Mouse (Mus musculus): ENCODE measurements around the gene Camsap3.

Gene Camsap3

DNA sequence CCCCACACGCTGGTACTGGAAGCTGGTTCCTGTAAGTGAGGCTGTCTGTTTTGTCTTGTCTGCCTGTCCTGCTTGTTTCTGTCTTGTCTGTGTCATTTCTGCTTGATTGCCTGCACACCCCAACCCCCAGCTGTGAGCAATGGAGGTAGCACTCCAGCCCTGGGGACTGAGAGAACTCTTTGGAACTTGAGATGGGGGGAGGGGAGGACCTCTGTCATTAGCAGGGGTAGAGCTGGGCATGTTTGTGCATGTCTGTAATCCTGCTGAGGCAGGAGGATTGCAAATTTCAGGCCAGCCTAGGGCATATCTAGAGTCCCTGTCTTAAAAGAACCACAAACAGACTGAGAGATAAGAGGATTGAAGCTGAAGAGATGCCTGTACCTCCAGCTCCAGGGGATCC lies 12.1 kb downstream of the Camsap3 start:
- ATAC-seq (ENCODE audit: insufficient number of reproducible peaks, low FRiP score, low TSS enrichment): no peak

DNA sequence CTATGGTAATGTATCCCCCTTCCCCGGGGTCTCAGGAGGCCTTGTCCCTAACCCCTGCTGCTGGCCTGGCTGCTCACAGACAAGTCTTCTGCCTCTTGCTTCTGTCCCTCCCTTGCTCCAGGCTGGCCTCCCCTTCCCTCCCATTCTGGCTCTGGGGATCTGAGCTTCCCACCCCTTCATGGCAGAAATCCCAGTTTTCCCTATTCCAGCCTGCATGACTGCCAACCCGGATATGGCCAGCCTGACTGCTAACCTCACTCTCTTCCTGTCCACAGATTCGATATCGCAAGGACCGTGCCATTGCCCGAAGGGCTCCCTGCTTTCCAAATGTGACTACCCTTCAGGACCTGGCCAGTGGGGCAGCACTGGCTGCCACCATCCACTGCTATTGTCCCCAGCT lies 13.3 kb downstream of the Camsap3 start:
- ATAC-seq (ENCODE audit: insufficient number of reproducible peaks, low FRiP score, low TSS enrichment): no peak

DNA sequence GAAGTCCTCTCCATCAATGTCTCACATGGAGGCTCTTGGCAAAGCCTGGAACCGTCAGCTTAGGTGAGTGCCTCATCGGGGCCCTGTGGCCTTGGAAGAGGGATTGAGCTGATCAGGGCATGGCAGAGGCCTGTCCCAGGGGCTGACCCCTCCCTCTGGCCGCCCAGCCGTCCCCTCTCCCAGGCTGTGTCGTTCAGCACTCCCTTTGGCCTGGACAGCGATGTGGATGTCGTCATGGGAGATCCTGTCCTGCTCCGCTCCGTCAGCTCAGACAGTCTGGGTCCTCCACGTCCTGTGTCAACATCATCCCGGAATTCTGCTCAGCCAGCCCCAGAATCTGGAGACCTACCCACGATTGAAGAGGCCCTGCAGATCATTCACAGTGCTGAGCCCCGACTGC lies 16.3 kb downstream of the Camsap3 start:
- ATAC-seq (ENCODE audit: insufficient number of reproducible peaks, low FRiP score, low TSS enrichment): no peak

DNA sequence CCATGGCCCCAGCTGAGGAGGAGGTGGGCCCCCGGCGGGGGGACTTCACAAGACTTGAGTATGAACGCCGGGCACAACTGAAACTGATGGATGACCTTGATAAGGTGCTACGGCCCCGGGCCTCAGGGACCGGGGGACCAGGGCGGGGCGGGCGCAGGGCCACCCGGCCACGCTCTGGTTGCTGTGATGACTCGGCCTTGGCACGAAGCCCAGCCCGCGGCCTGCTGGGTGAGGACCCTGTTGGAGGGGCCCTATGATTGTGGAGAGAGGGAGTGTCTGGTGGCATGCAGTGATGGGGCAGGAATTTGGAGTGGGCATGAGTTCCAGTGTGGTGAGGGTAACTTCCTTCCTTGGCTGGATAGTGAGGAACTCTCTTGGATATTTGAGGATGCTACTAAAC lies 19.5 kb downstream of the Camsap3 start:
- ATAC-seq (ENCODE audit: insufficient number of reproducible peaks, low FRiP score, low TSS enrichment): no peak

DNA sequence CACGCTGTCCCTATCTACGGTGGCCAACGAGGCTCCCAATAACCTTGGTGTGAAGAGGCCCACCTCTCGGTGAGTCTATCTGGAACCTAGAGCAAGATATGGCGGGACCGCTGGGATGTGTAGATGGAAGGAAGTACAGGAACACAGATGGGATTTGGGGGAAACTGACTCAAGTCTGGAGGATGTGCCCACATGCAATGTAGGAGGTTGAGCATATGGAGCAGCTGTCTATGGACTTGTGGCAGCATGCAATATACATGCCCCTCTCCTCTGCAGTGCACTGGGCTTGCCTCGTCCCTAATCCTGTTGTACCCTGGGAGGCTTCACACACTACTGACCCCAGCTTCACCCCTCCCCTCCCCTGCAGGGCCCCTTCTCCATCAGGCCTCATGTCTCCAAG lies 20.7 kb downstream of the Camsap3 start:
- no peak for ATAC-seq (ENCODE audit: insufficient number of reproducible peaks, low FRiP score, low TSS enrichment)

DNA sequence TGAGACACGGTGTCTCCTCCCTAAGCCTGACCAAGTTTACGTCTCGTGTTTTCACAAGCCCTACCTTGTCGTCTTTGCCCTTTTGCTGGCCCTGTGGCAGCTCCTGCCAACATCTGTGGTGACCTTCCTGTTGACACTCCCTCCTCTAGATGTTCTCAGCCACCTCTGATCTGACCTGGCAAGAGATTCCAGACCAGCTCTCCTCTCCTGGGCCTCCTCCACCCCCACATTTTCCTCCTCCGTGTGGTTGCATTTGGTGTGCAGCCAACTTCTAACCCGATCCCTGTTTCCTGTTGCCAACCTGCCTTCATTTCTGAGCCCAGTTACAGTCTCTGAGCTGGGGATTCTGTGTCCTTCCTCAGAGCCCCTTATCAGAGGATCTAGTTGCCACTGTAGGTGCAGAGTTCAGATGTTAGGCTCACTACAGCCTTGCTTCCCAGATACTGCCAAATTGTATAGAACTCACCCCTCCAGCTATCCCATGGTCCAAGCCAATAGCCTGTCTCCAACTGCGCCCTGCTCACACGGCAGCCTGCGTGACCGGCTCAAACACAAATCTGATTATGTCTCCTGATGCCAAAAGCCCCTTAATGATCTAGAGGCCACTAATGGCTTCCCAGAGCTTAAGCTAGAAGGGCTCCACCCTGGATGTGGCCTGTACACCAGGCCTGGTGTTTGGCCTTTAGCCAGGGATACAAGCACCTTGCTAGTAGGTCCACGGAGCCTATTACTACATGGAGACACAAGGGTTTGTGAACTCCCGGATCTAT lies 22.1 kb downstream of the Camsap3 start:
- ATAC-seq (ENCODE audit: insufficient number of reproducible peaks, low FRiP score, low TSS enrichment): no peak

DNA sequence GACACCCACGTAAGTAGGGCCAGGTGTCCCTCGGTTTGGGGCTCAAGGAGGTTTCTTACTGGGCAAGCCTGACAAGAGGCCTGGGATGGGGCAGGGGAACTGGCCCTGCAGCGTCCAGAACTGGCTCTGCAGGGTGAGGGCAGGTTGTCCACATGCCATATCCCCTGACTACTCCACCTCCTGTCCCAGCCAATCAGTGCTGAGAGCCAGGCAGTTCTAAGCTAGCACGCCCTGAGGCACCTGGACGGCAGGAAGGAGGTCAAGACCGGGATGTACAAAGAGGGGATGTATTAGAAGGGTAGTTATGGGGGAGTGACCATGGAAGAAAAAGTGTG lies 22.7 kb downstream of the Camsap3 start:
- ATAC-seq (ENCODE audit: insufficient number of reproducible peaks, low FRiP score, low TSS enrichment): no peak

DNA sequence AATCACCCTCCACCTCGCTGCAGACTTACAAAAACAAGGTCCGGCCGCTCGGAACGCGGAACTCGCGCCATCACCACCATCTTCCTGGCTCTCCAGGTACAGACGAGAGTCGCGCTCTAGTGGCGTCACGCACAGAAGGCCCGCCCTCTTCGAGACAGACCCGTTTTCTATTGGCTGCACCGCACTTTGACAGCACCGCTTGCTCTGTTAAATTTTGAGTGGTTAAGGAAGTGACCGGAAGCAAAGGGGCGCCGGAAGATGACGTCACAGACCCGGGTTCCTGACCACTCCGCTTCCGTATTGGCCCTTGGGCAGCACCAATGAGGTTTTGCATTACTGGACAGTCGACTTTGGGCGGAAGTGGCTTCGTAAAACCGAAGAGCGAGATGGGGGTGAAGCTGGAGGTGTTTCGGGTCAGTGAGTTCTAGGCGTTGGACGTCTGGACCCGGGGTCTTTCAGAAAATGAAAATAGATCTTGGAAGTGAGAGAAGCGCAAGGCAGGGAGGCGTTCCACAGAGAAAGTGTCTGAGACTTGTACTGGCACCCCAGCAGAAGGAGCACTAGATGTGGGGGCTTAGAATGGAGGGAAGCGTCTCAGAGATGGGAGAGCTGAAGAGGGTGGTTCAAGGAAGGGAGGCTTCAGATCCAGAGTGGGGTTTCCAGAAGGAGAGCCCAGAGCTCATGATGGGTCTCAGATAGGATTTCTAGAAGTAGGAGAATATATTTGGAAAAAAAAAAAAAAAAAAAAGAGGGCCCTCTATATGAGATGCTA lies 34.3 kb downstream of the Camsap3 start, which contains the start of the genes Xab2 and Pet100:
Gene Xab2 (minus strand): TSS at position 118 of the 772 bp plus-strand sequence.
Gene Pet100 (plus strand): TSS at position 350 of the 772 bp plus-strand sequence.
- peak; percentile 92 for ATAC-seq (ENCODE audit: insufficient number of reproducible peaks, low FRiP score, low TSS enrichment)

DNA sequence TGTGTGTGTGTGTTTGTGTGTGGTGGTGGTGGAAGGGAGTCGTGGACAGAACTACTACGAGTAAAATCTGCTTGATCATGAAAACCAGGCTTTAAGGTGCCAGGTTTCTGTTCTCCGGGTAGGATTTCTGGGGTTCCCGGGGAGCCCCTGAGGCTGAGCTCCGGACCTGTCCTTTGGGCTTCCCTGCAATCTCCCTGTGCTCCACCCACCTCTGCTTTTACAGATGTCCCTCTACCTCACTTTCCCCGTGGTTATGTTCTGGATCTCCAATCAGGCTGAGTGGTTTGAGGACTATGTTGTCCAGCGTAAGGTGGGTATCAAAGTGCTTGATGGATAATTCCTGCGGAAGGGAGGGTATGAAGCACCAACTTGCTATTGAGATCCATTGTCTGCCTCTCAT lies 35.0 kb downstream of the Camsap3 start:
- ATAC-seq (ENCODE audit: insufficient number of reproducible peaks, low FRiP score, low TSS enrichment): no peak

DNA sequence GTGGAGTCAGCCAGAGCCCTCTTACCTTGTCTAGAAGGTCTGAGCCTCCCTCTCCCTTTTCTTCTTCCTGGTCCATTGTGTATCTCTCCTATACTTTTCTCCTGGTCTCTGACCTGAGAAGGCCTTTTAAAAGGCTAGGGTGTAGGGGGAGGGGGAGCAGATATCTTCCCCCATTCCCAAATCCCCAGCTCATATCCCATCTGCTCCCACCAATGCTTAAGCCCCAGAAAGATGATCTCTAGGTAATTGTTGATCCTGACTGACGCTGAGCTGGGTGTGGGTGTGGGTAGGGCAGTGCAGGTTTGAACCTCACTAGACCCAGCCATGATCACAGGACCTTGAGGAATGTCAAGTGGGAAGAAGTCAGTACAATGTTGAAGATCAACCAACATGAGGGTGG lies 38.4 kb downstream of the Camsap3 start, which contains the start of gene Pcp2:
Gene Pcp2 (minus strand): TSS at position 101 of the 400 bp plus-strand sequence.
- ATAC-seq (ENCODE audit: insufficient number of reproducible peaks, low FRiP score, low TSS enrichment): no peak

DNA sequence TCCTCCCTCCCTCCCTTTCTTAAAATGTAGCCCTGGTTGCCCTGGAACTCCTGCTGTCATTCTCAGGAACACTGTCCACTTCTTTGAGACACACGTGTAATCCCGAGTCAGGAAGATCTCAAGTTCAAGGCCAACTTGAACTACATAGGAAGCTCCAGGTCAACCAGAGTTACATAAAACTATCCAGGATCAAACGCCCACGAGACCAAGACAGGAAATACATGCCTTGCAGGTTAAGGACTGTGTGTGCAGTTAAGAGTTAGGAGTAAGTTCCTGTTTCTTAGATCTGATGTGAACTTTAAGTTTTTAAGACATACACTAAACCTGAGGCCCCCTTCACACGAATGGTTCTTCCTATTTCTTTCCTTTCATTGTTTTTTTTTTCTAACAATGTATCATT lies 39.9 kb downstream of the Camsap3 start:
- no peak for ATAC-seq (ENCODE audit: insufficient number of reproducible peaks, low FRiP score, low TSS enrichment)

DNA sequence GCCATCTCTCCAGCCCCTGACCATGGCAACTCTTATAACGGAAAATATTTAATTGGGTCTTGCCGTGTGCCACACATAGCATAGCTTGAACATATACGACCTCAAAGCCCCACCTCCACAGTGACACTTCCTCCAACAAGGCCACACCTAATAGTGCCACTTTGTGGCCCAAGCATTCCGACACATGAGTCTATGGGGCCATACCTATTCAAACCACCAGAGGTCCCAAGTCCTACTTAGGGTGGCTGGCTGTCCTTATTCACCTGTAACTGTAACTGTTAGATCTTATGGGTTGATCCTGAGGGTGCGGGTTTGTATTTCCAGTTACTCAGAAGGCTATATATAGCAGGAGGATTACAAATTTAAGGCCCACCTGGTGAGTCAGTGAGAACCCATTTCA lies 40.9 kb downstream of the Camsap3 start:
- no peak for ATAC-seq (ENCODE audit: insufficient number of reproducible peaks, low FRiP score, low TSS enrichment)

DNA sequence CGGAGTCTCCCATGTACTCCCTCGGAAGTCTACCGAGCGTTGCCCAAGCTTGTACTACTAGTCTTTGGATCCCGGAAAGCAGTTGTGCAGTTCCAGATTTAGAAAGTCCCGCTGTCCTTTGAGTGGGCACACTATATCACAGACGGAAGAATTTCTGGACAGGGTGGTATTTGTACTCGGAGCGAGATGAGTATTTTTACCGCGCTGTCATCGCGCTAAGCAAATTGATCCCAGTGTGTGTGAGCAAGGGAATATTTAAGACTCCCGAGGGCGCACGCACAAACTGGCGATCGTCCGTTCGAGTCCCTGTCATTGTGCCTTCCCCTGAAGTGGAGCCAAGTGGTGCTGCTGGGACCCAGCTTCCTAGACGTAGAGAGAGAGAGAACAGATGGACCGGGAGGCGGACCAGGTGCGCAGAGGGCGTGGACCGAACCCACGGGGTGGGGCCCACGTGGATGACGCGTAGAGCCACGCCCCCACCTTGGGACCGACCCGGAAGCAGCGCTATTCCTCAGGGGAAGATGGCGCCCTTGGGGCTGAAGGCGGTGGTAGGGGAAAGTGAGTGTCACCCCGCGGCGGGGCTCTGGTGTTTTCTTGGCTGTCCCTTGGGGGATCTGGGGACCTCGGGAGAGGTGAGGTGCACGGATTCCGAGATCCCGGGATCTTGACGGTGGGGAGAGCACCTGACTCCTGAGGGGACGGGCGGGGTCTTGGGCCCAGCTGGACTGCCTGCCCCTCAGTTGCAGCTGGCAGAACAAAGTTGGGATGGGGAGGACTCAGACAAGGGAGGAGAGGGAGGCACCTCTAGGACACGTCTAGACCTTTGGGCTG lies 43.8 kb downstream of the Camsap3 start, which contains the start of gene Stxbp2:
Gene Stxbp2 (plus strand): TSS at position 309 of the 831 bp plus-strand sequence.
- ATAC-seq (ENCODE audit: insufficient number of reproducible peaks, low FRiP score, low TSS enrichment): peak; percentile 75

DNA sequence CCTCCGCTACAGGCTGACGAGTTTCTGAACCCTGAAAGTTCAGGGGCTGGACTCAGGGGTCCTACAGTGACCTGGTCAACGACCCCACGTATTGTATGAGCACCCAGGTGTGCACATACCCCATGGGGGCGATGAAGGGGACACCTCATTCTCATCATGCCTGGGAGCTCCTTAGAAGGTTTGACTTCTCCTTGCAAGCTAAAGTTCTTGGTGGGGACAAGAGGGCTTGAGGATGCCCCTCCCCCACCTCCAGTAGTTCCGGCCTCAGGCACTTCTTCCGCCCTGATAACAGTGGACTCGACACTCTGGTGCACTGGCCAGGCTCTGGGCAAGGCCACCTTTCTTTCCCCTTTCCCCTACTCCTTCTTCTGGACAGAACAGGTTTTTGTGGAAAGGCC lies 44.4 kb downstream of the Camsap3 start:
- no peak for ATAC-seq (ENCODE audit: insufficient number of reproducible peaks, low FRiP score, low TSS enrichment)

DNA sequence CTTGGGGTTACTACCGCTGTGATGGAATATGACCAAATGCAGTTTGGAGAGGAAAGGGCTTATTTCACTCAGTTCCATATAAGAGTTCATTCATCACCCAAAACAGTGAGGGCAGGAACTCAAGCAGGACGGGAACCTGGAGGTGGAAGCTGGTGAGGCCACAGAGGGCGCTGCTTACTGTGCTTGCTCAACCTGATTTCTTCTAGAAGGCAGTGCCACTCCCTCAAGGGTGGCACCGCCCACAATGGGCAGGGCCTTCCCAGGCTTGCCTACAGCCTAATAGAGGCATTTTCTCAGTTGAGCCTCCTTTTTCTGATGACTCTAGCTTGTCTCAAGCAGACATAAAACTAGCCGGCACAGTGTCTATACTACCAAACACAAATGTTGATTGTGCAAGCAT lies 58.7 kb downstream of the Camsap3 start:
- ATAC-seq (ENCODE audit: insufficient number of reproducible peaks, low FRiP score, low TSS enrichment): no peak

DNA sequence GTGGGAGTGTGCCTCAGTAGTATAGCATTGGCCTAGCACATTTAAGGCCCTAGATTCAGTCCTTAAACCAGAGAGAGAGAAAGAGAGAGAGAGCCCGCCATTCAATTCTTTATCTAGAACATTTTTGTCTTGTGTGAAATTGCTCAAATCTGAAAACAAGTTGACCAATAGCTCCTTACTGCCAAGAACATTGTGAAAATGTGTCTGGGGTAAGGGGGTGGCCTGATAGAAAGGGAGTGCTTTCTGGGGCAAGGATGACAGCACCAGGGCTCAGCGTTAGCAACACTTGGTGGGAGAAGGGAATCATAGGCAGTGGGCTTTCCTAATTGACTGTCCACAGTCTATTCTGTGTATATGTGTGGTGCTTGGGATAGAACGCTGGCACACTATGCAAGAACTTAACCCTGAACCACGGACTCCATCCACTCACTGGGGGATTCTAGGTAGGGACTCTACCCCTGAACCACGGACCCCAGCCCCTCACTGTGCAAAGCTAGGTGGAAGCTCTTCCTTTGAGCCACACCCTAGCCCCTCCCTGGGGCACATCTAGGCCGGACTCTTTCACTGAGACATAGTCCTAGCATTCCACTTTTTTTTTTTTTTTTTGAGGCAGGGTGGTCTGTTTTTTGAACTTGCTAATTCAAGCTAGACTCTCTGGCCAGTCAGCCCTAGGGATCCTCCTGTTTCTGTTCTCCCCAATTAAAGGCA lies 59.9 kb downstream of the Camsap3 start:
- ATAC-seq (ENCODE audit: insufficient number of reproducible peaks, low FRiP score, low TSS enrichment): no peak

DNA sequence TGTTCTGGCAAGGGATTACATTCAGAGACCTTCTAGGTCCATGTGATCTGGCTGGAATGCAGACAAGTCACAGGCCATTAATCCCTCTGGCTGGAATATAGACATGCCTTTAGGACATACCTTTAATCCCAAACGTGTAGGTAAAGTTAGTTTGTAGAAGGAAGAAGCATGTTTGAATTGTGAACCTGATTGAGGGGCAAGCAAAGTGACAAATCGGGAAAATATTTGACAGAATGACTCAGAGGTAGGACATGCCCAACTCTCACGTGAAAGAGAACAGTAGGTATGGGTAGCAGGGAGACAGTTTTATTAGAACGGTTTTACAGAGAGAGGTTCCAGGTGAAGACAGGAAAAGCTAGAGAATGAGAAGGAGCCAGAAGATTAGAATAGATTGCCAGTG lies 60.5 kb downstream of the Camsap3 start:
- no peak for ATAC-seq (ENCODE audit: insufficient number of reproducible peaks, low FRiP score, low TSS enrichment)

DNA sequence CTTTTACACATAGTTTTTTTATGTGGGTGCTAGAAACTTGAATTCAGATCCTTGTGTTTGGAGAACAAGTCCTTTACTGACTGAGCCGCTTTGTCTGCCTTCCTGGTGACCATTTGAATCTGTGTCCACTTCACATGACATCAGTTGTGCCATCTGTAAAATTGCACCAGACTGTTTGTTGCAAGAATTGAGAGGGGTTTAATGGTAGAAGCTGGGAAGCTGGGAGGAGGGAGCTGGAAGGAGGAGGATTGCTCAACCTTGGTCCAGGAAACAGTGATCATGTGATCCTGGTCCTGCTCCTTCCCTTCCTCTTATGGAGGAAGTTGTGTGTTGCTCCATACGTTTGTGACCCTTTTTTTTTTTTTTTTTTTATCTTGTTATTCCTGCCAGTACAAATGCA lies 61.2 kb downstream of the Camsap3 start:
- no peak for ATAC-seq (ENCODE audit: insufficient number of reproducible peaks, low FRiP score, low TSS enrichment)

DNA sequence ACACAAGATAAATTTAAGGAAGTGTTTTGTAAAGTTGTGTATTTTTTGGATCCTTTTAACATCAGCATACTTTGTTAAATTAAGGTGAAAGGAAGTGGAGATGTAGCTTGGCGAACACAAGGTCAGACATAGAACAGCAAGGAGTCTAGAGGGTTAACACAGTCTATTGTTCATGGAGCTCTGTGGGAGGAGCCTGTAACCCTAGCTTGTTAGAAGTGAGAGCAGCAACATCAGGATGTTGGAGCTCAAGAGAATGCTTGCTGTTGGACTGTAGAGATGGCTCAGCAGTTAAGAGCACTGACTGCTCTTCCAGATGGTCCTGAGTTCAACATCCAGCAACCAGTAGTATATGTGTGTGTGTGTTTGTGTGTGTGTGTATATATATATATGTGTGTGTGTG lies 61.9 kb downstream of the Camsap3 start:
- no peak for ATAC-seq (ENCODE audit: insufficient number of reproducible peaks, low FRiP score, low TSS enrichment)

DNA sequence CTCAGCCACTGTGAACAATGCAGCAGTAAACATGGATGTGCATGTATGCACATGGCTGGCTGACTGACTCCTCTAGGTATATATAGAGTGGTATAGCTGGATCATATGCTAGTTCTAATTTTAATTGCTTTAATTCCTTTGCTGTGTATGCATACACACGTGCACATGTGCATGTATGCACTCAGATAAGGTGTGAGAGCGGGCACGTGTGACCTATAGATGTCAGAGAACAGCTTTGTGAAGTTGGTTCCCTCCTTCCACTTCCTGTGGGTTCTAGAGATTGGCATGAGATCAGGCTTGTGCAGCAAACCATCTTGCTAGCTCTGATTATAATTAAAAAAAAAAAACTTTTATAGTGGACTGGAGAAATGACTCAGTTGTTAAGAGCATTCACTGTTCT lies 65.8 kb downstream of the Camsap3 start:
- ATAC-seq (ENCODE audit: insufficient number of reproducible peaks, low FRiP score, low TSS enrichment): no peak

All from cerebellum, adult (tissue).